Mouse (Mus musculus): ENCODE measurements at regions not wholly inside any gene's neighbourhood (a gene's known extent, or its start where the extent isn't known, plus 50 kb on each side); places are given as distances from the start of the nearest gene placed in this dataset.

GRCm38 (mm10) chr12:26129511-26129910 is 285.5 kb downstream of the Rnf144a start:
- TF ChIP-seq POU5F1 (IDR thresholded peaks at IDR 0.05; ENCODE audit: borderline replicate concordance, low read length) (no peak), CTCF (conservative IDR thresholded peaks at IDR 0.05; ENCODE audit: low read length) (no peak), NANOG (IDR thresholded peaks at IDR 0.05; ENCODE audit: borderline replicate concordance, low read length) (no peak)
